Mouse (Mus musculus) c-Kit-positive CD71-positive TER-119-negative erythroid progenitor cells, embryonic 14.5 days (primary cell): ENCODE results near the gene Gdpd5.

Experiments
- DNase-seq: peaks from one replicate; pipeline ENCODE4 v3.0.0-alpha.2; 2013; ENCODE audit warnings: low read depth

Gene Gdpd5

DNA sequence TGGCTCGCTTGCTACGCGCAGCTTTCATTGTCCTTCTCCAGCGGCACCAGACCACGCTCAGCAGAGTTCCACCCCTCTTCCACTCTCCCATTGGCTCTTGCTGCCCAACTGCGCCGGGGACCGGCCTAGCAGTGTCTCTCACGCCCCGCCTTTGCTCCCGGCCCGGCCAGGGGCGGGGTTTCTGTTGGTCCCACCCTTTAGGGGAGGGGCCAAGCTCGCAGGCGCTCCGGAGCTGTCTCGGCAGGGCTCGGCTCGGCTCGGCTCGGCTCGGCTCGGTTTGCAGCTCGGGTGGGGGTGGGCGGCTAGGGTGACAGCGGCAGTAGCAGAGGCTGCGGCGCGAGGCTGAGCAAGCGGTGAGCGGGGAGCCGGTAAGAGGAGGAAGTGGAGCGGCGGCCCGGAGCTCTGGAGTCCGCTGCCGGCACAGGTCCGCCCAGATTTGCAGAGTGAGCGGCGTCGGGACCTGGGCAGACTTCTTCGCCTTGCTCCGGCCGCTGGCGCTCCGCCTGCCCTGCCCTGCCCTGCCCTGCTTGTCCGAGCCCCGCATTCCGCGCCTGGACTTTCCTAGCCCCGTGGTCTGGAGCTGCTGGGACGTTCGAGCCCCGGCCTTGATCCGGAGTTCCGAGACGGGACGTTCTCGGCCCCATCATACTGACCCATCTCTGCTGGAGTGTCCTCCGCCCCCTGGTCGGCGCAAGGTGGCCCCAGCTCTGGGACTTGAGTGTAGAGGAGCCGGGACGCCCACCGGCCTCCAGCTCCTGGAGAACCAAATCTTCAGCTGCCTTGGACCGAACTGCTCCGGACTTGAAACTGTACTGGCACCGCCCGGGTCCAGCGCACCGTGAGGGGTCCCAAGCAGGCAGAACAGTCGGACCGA, at the start of gene Gdpd5:
Gene Gdpd5, plus strand, starts transcription at position 201 of the 874 bp plus-strand sequence.
- peak; percentile 91 for DNase-seq

DNA sequence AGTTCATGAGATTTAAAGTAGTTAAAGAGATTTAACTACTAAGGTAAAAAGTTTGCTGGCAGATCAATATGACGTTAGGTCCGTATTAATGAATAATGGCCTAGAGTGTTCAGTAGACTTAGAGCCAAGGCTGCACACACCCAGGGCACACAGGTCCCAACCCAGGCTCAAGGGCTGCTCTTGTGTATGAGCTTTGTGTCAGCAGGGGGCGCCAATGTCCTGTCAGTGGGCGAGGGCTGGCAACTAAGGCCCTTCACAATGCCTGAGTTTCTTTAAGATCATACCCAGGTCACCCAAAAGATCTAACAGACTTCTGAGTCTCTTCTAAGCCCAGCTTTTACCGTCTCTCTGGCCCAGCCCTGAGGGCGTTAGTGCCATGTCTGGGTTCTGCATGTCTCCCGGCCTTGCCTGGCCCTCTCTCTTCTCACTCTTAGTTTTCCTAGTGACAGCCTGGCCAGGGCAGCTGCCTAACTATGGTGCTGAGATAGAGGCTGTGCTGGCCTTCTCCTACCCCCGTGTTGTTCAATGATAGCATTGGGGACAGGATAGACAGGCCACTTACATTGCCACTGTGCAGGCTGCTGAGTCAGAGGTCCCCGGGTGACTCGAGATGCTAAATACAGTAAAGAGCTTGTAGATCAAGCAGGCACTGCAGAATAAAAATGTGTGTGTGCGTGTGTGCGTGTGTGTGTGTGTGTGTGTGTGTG, 48.3 kb upstream of the Gdpd5 start:
- peak; percentile 25 for DNase-seq

DNA sequence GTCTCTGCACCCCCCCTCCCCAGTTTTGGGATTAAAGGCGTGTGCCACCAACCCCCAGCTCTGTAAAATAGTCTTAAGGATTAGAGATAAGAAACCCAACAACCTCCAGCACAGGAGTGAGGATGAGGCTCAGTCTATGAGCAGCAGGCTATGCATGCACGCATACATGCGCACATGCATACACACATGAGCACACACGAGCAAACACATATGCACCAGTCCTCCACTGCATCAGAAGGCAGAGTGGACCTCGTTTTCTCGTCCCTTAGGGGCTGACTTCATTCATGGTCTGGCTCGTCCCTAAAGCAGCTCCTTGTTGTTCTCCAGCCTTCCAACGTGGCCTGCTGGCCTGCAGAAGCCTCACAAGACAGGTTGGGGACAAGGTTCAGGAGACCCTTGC, 40.5 kb upstream of the Gdpd5 start:
- no peak for DNase-seq

DNA sequence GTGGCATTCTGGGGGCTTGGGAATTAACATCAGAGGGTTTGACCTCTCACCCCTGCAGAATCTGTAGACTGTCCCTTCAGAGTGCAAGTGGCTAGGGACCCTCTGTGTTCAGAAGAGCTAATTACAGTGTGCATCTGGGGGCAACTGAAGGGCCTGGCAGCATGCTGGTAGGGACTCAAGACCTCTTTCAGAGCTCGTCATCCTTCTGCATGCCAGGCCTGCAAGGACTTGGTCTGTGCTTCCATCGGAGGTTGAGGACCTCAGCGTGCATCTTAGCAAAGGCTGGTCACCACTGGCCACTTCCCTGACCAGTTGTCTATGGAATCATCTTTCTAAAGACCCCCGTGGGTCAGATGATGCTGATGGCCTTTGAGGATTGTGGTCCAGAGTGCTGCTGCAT, 37.6 kb upstream of the Gdpd5 start:
- no peak for DNase-seq

DNA sequence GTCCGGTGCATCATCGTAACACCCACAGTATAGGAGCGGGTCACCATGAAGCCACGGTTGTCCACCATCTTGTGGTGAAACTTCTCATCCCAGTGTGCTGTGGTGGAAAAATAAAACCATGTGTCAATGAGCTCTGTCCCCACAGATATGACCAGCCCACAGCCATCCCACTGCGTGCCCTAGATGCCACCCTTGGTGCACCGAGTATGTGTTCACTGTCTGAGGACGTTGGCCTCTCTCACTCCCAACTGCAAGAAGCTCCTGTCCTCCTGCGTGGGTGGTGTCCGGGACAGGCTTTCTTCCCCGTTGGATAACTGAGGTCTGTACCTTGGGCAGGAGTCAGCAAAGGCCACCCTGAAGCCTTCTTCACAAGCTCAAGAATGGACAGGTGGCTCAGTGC, 33.9 kb upstream of the Gdpd5 start:
- no peak for DNase-seq

DNA sequence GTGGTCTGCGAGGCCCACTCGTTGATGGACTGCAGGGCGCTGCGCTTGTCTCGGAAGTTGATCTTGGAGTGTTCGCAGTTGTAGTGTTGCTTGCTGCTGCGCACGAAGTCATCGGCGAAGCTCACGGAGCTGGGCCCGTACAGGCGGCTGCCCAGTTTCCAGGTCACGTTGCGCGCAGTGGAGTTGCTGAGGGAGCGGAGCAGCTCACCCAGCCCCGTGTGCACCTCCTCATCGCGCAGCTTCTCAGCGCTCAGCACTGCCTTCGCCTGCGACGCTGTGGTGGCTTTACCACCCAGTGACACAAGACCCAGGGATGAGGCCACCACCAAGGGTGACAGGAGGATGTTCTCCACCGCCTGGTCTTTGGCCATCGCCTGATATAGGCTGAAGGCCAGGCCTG, 32.3 kb upstream of the Gdpd5 start:
- no peak for DNase-seq

DNA sequence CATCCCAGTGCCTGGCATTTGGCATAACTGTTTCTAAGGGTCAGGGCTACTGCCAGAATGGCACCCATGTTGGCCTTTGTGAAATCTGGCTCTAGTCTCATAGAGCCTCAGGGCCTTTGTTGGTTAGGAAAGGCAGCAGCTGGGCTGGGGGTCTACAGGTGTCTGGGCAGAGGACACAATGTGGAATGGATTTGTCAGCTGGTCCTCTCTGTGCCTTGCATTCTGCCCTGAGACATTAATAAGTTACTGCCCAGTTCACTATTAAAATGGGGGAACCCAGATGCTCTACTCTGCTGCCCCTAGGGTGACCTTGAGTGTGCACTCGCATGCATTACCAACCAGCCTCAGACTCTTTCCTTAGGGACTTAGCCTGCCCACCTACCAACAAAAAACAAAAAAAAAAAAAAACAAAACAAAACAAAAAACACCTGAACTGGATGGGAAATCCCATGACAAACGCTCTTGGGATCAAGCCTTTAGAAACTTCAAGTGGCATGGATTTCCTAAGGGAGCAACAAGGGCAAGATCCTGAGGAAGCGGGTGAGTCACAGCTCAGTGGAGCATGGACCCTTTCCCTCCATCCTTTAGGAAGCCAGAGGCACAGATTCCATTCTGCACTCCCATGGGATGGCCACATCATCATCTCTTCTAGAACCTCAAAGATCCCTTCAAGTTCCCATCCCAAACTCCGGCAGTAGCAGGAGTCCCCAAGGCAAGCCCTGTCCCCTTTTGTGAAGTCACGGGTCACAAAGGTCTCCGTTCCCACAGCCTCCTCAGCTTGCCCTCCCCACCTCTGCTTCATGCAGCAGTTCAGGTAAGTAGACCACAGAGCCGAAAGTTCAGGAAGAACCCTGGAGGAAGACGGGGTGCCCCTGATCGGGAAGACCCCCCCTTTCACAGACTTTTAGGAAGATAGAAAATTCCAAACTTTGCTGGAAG, 31.2 kb upstream of the Gdpd5 start:
- no peak for DNase-seq

DNA sequence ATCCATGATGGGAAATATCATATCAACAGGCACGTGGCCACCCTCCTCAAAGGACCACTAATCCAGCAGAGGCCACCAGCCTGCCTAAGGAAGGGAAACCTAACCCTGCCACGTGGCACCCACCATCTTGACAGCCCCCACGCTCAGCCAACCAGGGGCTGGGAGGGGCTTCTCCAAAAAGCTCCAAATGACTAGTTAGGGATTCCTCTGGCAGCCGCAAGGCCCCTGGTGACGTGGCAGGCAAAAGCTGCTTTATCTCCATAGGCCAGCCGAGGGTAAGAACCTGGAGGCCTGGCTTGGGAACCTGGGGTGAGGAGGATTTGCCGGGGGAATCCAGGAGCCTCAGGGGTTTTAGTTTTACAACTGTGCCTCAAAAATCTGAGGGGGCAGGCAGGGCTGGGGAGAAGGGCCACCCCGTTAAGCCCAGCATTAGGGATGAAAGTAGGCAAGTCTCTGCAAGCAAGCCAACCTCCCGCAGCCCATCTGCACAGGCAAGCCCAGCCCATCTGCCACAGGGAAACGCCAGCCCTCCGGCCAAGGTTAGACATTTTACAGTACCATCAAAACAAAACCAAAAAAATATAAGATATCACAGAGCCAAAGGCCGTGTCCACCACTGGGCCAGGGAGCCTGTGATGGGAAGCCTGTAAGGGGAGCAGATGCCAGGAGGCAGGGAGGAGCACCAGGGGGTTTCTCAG, 30.0 kb upstream of the Gdpd5 start:
- no peak for DNase-seq

DNA sequence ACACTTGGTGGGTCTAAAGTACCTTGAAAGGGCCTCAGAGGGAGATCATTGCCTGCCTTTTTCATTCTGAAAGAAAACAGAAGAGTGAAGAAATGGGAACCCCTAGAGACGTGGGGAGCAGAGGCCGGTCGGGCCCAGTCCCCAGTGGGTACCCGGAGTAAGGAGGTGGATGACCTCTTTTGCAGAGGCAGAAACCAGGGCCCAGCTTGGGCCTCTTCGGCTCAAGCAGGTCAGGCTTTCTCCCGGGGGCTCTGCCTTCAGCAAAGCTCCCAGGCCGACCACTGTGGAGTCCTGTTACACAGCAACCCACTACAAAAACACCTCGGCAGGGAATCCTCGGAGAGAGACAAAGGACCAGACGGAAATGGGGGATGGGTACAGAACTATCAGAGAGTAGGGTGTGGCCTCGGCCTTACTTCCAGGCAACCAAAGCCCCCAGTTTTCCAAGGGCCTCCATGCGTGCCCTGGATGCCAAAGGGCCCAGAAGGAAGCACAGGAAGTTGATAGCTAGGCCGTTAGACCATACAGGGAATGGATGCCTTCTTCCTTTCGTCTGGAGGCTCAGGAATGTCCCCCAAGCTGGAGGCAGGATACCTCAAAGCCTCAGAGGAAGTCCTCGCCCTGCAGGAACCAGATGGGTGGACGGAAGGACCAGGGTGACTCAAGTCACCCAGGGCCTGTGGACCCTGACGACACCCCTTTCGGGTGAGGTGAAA, 29.3 kb upstream of the Gdpd5 start:
- DNase-seq: no peak

DNA sequence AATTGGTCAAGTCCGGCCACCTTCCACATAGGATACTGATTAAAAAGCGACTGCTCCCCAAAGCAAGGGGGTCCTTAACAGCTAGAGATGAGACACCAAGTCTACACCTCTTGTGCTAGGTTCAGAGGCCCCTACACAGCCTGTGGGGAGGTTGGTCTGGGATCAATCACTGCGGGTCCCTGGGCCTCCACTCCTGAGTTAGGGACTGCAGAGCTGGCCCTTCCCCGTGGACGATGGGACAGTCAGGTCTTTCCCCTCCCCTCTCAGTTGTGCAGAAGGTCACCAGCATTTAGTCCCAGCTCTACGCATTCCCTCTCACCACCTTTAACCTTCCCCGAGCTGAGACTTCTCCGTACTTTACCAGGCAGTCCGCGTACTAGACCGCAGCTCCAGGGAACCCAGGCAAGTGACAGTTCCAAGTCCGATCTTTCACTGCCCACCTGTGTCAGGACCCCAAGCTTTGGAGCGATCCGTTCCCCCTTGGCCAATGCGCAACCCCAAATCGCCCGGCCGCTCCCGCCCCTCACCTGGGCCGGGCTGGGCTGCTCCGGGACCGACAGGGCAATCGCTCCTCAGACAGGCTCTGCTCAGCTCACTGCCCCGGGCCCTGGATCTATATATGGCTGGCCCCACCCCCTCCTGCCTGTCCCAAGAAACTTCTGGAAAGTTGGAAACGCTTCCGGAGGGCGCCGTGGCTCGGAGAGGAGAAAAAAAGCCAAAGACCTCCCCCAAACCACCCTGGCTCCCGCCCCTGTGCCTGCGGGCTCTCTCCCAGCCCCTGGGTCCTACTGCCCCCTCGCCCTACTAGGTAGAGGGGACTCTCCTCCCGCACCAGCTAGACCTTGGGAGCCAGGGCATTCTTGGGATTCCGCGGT, 28.5 kb upstream of the Gdpd5 start, which contains the start of gene Serpinh1:
Gene Serpinh1, minus strand, starts transcription at position 714 of the 875 bp plus-strand sequence.
- no peak for DNase-seq

DNA sequence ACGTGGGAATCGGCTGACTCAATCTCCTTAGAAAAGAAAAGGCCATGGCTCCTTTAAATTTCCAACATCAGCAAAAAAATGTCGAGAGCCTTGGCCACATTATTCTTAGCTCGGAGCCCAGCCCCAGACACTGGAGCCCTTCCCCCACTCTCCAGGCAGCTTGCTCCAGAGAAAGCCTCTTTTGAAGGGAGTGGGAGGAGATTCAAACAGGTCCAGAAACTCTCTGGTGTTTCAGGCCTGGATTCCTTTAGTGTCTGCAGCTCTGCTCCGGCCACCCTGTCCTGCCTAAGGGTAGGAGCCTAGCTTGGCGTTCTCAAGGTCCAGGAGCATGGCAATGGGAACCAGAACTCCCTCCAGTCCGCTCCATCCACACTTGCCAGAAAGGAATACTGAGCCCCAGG, 25.5 kb upstream of the Gdpd5 start:
- no peak for DNase-seq

DNA sequence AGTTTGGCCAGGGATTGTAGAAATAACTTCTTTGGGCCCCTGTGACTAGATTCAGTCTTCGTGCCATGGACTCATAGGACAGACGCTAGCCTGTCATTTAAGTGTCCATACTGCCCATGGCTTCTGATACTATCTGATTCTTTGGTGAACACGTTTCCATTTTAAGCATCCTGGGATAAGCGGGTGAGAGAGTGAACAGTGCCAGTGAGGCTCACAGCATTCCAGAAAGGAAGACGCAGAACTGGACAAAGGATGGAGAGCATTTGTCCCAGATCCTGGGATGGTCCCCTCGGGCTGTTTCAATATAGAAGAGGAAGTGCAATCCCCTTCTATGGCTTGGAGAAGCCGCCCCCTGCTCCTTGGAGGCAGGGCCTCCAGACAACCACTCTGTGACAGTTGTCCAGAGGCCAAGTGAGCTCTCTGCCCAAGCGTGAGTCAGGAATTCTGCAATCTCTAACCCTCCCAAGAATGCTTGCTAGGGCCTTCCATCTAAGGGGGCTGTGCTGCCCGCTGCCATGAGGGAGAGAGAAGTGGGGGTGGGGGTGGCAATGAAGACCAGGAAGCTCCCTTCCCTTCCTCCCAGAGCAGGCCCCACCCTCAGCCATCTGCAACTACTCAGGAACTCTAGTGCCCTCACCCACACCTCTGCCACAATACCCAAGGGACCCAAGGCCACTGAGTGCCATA, 24.8 kb upstream of the Gdpd5 start:
- DNase-seq: no peak

DNA sequence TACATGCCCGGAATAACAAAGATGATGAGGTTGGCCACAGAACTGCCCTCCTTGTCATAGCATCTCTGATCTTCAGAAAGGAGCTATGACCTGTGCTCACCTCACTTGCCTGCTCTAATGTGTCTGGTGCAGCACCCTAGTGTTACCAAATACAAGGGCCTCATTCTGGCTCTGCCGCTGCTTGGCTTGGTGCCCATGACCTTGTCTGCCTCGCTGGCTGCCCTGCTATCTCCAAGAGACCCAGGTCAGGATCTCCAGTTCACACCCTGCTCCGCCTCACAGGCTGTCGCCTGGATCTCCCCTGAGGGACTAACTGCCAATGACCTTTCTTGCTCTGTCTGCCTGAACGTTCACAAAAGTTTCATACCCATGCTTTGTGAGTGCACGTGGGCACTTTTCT, 24.0 kb upstream of the Gdpd5 start:
- no peak for DNase-seq

DNA sequence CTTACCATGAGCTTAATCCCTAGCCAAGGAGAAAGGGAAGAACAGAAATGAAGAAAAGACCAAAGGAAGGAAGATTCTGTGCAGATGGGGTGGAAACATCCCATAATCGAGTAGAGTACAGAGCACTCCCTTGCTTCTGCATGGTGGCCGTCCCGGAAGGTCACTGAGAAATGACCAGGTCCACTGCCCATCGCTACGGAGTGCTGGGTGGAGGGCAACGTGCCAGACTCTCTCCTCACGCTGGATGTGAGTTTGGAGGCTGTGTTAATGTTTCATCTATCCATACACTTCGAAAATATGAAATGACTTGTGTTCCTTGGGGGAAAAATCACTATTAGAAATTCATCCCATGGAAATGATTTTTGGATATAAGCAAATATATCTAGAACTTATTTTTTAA, 22.8 kb upstream of the Gdpd5 start:
- no peak for DNase-seq

DNA sequence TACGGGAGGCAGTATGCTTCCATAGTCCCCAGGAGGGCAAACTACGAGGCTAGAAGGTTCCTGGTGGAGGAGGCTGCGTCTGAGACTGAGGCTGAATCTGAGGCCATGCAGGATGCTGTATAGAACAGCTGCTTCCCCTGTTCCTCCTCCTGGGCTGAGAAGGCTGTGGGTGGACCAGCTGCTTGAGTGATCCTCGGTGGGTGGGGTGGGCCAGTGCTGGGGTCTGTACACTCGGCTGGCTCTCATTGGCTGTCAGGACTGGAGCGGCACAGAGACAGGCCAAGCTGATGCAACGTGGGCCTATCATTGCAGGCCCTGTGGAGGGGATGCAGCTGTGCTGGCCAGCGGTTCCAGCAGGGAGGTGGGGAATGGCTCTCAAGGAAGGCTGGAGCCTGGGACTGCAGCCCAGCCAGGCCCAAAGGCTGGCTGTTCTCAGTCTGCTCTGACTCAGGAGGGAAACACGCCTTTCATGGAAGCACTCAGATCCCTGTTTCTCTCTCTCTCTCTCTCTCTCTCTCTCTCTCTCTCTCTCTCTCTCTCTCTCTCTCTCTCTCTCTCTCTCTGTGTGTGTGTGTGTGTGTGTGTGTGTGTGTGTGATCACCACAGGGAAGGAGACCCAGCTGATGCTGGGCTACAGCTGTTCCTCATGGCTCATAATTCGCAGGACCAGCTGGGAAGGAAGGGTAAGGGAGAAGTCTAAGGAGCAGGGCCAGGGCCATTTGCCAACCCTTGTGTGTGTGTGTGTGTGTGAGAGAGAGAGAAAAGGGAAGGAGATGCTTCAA, 21.0 kb upstream of the Gdpd5 start:
- no peak for DNase-seq

DNA sequence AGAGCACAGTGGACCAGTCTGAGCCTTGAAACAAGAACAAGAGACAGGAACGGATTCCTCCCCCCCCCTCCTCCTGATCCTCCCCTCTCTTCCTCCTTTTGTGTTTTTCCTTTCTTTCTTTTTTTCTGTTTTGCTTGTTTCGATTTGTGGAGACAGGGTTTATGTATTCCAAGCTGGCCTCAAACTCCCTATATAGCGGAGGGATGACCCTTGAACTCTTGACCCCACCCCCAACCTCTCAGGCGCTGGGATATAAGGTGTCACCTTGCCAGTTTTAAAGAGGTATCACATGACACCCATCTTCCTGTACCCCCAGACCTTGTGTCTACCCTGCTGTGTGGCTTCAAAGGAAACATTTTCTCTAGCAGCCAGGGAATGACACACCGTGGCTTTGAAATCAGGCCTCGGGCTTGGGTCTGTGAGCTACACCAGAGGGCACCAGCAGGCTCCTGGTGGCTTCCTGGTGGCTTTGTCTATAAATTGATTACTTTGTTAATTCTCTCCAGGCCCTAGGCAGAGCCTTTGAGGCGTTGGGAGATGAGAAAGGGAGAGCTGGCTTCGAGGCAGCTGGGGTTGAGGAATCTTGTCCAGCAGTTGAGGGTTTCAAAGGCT, 20.3 kb upstream of the Gdpd5 start:
- DNase-seq: no peak

DNA sequence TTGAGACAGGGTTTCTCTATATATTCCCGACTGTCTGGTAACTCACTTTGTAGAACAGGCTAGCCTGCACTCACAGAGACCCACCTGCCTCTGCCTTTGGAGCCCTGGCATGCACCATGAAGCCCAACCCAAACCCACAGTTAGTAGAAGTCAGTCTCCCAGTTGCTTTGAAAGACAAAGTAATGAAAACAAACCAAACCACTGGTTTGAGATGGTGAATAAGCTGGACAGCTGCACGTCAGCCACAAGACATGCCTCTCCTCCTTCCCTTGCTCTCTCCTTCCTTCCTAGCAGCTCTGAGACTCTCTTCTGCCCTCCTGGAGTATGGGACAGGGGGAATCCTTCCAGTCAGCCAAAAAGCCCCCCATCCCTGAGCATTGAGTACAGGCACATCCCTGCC, 19.1 kb upstream of the Gdpd5 start:
- no peak for DNase-seq

DNA sequence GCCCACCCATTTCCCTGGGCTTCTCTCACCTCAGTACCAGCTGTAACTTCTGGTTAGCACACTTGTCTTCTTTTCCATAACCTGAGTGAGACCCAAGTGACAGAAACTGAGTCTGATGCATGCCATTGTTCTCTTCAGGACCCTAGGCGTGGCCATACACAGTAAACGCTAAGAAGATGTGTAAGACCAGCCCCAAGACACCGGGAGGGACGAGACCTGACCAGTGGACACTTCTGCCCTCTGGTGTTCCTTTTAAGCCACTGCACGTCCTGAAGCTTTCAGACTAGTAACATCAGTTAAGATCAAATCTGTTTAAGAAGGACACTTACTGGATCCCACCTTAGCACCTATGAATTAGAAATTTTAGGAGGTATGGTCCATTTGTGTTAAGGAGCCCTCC, 16.1 kb upstream of the Gdpd5 start:
- no peak for DNase-seq
